Mouse (Mus musculus): ENCODE data around the gene Gm9117.
"Not testable (repeated sequence)": the region's sequence is repeated elsewhere in the genome, so short reads cannot be mapped to it uniquely, and the experiment has no call there.

The Gm9117 gene

DNA sequence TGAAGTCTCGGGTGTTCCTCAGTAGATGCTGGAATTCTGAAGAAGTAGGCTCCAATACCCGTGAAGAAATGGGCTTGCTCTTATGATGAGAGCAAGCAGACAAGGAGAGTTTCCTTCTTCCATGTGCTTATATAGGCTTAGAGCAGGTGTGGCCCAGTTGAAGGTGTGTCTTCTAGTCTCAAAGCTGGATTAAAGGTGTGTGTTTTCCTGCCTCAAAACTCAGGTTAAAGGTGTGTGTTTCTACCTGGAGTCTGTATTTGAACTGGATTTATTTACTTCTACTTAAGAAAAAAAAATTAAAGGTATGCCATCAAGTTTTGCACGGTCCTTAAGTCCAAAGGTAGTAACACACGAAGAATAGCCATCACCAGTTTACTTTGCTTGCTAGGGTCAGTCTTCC is at the start of gene Gm9117:
TSS of gene Gm9117 (minus strand) at position 101 of the 400 bp plus-strand sequence.
- DNase-seq (ENCODE audit: low read depth, low spot score): not testable (repeated sequence)

DNA sequence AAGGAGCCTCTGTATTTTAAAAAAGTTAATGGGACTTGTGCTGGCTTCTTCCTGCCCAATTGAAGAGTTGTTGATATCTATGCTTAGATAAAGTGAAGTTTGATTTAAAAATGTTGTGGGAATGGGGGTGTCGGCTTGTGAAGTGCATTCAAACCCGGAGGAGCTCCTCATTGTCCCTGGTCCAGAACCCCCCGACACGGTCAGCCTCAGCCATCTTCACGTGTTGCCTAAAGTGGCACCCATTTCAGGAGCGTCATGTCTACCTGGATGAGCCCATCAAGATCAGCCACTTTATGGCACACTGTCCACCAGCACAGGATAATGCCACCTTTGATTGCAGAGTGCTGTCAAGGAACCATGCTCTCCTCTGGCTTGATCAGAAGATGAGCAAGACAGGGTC is 25.6 kb upstream of the Gm9117 start:
- DNase-seq (ENCODE audit: low read depth, low spot score): not testable (repeated sequence)

DNA sequence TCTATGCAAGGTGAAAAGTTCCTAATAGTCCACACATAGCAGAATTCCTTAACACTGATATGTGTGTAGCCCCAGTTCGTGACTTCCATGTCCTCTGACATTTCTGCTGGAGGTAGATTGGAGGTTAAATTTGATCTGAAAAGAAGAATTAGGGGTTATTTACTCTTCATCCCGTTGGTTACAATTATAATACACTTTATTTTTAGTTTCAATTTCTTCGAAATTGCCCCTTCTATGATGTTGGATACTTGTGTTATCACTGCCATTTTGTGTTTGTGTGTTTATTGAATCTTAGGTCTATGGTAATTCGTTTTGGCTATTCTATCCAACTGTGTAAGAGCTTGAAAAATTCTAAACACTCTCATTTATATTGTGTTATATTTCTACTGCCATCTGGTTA is 17.9 kb upstream of the Gm9117 start, which contains the start of gene Tdpoz5:
TSS of gene Tdpoz5 (minus strand) at position 101 of the 400 bp plus-strand sequence.
- not testable (repeated sequence) for DNase-seq (ENCODE audit: low read depth, low spot score)

DNA sequence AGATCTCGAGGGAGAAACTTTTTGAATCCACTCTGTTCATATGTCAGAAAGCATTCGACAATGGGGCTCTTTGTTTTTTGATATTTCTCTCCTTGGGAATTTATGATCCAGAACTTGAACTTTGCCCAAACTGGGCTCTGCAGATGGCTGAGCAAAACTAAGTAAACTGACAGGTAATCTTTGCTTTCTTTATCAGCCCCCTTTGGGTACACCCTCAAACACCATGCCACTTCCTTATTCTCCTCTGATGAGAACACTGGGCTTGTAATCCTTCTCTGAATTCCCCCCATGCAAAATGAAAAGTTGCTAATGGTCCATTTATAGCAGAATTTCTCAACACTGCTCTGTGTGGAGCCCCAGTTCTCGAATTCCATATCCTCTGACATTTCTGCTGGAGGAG is 5.0 kb downstream of the Gm9117 start:
- not testable (repeated sequence) for DNase-seq (ENCODE audit: low read depth, low spot score)
